ENCODE assay signal across 8 mouse cellular contexts in the genomic region with DNA sequence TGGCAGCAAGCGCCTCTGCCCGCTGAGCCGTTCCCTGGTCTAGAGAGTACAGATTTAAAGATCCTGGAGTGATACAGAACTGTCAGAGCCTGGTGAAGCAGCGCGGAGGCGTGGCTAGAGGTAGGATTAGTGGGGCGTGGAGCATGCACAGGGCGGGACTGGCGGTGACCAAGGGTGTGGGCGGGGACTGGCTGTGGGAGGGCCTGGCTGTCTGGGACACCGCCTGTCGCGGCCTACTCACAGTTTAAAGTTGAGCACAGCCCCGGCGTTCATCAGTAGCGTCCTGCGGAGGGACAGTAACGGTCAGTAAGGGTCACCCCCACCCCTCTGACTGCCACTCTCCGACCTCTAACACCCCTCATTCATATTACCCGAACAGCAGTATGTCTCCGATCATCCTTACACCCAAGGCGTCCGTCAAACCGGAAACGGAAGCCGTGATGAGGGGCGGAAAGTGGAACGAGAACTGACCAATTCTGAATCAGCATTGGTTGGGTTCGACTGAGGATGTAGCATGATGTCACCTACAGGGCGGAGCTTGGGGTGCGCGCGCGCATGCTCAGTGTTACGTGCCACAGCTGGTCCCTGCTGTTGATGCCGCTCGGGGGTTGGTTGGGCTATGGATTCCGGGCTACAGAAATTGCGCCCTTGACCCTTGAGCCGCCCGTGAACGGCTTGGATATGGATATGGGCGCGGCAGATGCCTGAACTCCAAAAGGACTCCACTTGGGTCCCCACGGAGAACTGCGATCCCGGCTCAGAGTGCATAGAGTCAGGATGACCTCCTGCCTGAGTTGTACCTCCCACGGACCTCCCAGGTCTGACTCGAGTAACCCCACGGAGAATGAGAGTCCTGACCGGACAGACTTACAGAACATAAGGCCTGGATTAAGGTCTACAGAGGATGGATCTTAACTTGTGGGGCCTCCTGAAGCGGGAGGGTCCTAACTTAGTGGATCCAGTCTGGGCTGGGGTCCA. TPM values are rescaled to one million over a fixed set of nuclear protein-coding genes. Genes with fewer than 3 reads are reported as not detected.
A peak's percentile ranks its signal among the peaks of the same experiment; 100 is the strongest.
DNase-seq lines count a peak whose midpoint lies in the region; ATAC-seq lines count a peak whose summit lies in the region.

A gene (minus strand): TSS at position 456 of the 978 bp plus-strand sequence.

- H3K4me3 ChIP-seq in heart, embryonic 14.5 days (ENCODE audit: control insufficient read depth in 1 of 2, insufficient read depth in 1 of 2, low read depth in 1 of 2, low read length in 2 of 2) = peak within 1 kb of the TSS; percentile 77 to 81
- H3K4me3 ChIP-seq in liver, embryonic 13.5 days (replicated peaks) = peak within 1 kb of the TSS; percentile 75
- H3K4me3 ChIP-seq in stomach, embryonic 16.5 days (replicated peaks; ENCODE audit: low read length) = peak within 1 kb of the TSS; percentile 76

- H3K9ac ChIP-seq in heart, embryonic 14.5 days (ENCODE audit: low read length) = peak within 1 kb of the TSS; percentile 92
- peak within 1 kb of the TSS; percentile 78 for H3K9ac ChIP-seq in liver, embryonic 13.5 days
- H3K9ac ChIP-seq in stomach, embryonic 16.5 days (ENCODE audit: low read length) = peak within 1 kb of the TSS; percentile 87

- no peaks in the 10 kb centered on the region for H3K9me3 ChIP-seq in heart, embryonic 14.5 days (ENCODE audit: control insufficient read depth, low read length)
- no peaks in the 10 kb centered on the region for H3K9me3 ChIP-seq in liver, embryonic 13.5 days (replicated peaks)
- no peaks in the 10 kb centered on the region for H3K9me3 ChIP-seq in stomach, embryonic 16.5 days (replicated peaks; ENCODE audit: control insufficient read depth, low read length)

- peak; percentile 89 for ATAC-seq in CD4-positive, CD25-positive, alpha-beta regulatory T cell, adult 4 months
- peak; percentile 95 for ATAC-seq in heart, embryonic 14.5 days (ENCODE audit: insufficient number of reproducible peaks, insufficient read depth, low FRiP score, low read depth)
- ATAC-seq in liver, embryonic 13.5 days (ENCODE audit: low read depth) = peak; percentile 98
- peak; percentile 97 for ATAC-seq in stomach, embryonic 16.5 days (ENCODE audit: insufficient read depth, low FRiP score)

- H3K36me3 ChIP-seq in heart, embryonic 14.5 days (ENCODE audit: control insufficient read depth, insufficient read depth, low read length) = peaks cover 40% of the 10 kb centered on the region
- H3K36me3 ChIP-seq in liver, embryonic 13.5 days = peaks cover 39% of the 10 kb centered on the region
- peaks cover 19% of the 10 kb centered on the region for H3K36me3 ChIP-seq in stomach, embryonic 16.5 days (ENCODE audit: control insufficient read depth, insufficient read depth, low read length)

- peak within 1 kb of the TSS; percentile 94 to 97 for H3K27ac ChIP-seq in heart, embryonic 14.5 days (replicated peaks in 1 of 2; ENCODE audit: control insufficient read depth in 1 of 2, insufficient read depth in 1 of 2, low read depth in 2 of 2, low read length in 2 of 2)
- H3K27ac ChIP-seq in liver, embryonic 13.5 days = peak within 1 kb of the TSS; percentile 90
- peak within 1 kb of the TSS; percentile 99 for H3K27ac ChIP-seq in stomach, embryonic 16.5 days (ENCODE audit: low read length)

- peak within 1 kb of the TSS; percentile 89 for H3K4me2 ChIP-seq in heart, embryonic 14.5 days (ENCODE audit: low read length)
- H3K4me2 ChIP-seq in liver, embryonic 13.5 days = peak within 1 kb of the TSS; percentile 99
- peak within 1 kb of the TSS; percentile 96 for H3K4me2 ChIP-seq in stomach, embryonic 16.5 days (ENCODE audit: low read depth, low read length)

- H3K27me3 ChIP-seq in heart, embryonic 14.5 days (ENCODE audit: control insufficient read depth, insufficient read depth, low read length) = no peaks in the 10 kb centered on the region
- peaks cover 6% of the 10 kb centered on the region; the same call in 1 of the 2 replicates for H3K27me3 ChIP-seq in liver, embryonic 13.5 days
- no peaks in the 10 kb centered on the region for H3K27me3 ChIP-seq in stomach, embryonic 16.5 days (ENCODE audit: control insufficient read depth, insufficient read depth, low read length)

- peaks cover 4 to 17% of the 10 kb centered on the region in 2 experiments for H3K4me1 ChIP-seq in heart, embryonic 14.5 days (ENCODE audit: control insufficient read depth in 2 of 2, insufficient read depth in 2 of 2, low read length in 2 of 2)
- peaks cover 34% of the 10 kb centered on the region for H3K4me1 ChIP-seq in liver, embryonic 13.5 days (replicated peaks)
- peaks cover 23% of the 10 kb centered on the region for H3K4me1 ChIP-seq in stomach, embryonic 16.5 days (ENCODE audit: control insufficient read depth, insufficient read depth, low read length)

- under 1% methylated on average over 52 of the region's 52 CpGs for WGBS in heart, embryonic 14.5 days
- under 1% methylated on average over 52 of the region's 52 CpGs for WGBS in liver, embryonic 13.5 days (ENCODE audit: insufficient replicate concordance)
- under 1% methylated on average over 52 of the region's 52 CpGs for WGBS in stomach, embryonic 16.5 days

- peak; percentile 98 for DNase-seq in c-Kit-negative CD71-positive TER-119-positive erythroid progenitor cells, embryonic 14.5 days (ENCODE audit: low read depth, low spot score)
- peak; percentile 98 for DNase-seq in fibroblast of lung, adult 2 months (ENCODE audit: low read depth)
- DNase-seq in kidney, postnatal 14 days = peak; percentile 99
- peak; percentile 98 for DNase-seq in liver, embryonic 13.5 days
- peak; percentile 99 for DNase-seq in neural tube, embryonic 10.5 days (ENCODE audit: extremely low spot score, low spot score)

RNA-seq across cellular contexts. Expression of the gene that starts here (rescaled TPM):
- polyA plus RNA-seq in CD4-positive, CD25-positive, alpha-beta regulatory T cell, adult 4 months (2017; shearing (Covaris generic)) = 10 to 100 TPM; 81.0 to 98.1 TPM
- polyA plus RNA-seq in heart, embryonic 14.5 days (2014; fragmentation: Nextera tagmentation; extraction: Ambion mirVana) = 122 and 126 TPM in 2 replicates
- 51.6 and 55.3 TPM in 2 replicates for polyA plus RNA-seq in liver, embryonic 13.5 days (2015; fragmentation: Nextera tagmentation; extraction: Ambion mirVana)
- polyA plus RNA-seq in stomach, embryonic 16.5 days (2015; fragmentation: Nextera tagmentation; extraction: Ambion mirVana) = 120 and 127 TPM in 2 replicates

Comparison
In these comparisons a context has a peak if more than half of its experiments do, and no peak if none do; other contexts are left out.
1. Peak in every context shown above with its lines: DNase-seq, ATAC-seq, H3K4me3 ChIP-seq and H3K27ac ChIP-seq.